Mouse (Mus musculus): ENCODE results near the gene Olfr284. TPM values are rescaled to one million over a fixed set of nuclear protein-coding genes. Genes with fewer than 3 reads are reported as not detected.

The Olfr284 gene
- total RNA-seq (2021) = not detected
- long read RNA-seq, experiment 1 = 0 reads
- long read RNA-seq, experiment 2 = 0 reads

- DNase-seq = no peak
These were observed at the start of gene Olfr284 for GRCm38 (mm10) chr15:98340887-98341286. Gene Olfr284 (minus strand): TSS chr15:98340987.

- peak; percentile 90 for DNase-seq
These were observed 49.0 kb upstream of the Olfr284 start for GRCm38 (mm10) chr15:98389796-98390195.

- DNase-seq = no peak
These were observed 46.8 kb upstream of the Olfr284 start for GRCm38 (mm10) chr15:98387621-98388020.

GRCm38 (mm10) chr15:98380846-98381245 lies 40.1 kb upstream of the Olfr284 start, which contains the start of gene Olfr283:
Gene Olfr283 (minus strand): TSS chr15:98380946.
- DNase-seq = no peak

GRCm38 (mm10) chr15:98378209-98378608 lies 37.4 kb upstream of the Olfr284 start:
- DNase-seq = no peak

GRCm38 (mm10) chr15:98317177-98317724 lies 23.5 kb downstream of the Olfr284 start, which contains the start of gene Olfr285:
Gene Olfr285 (minus strand): TSS chr15:98317353.
- DNase-seq = no peak

GRCm38 (mm10) chr15:98315703-98316102 lies 25.1 kb downstream of the Olfr284 start:
- DNase-seq = peak; percentile 8

GRCm38 (mm10) chr15:98295628-98296551 lies 44.9 kb downstream of the Olfr284 start, which contains the start of gene Zfp641:
Gene Zfp641 (minus strand): TSS chr15:98296161.
- DNase-seq = peak; percentile 78

GRCm38 (mm10) chr15:98293651-98294050 lies 47.1 kb downstream of the Olfr284 start:
- no peak for DNase-seq

Other genes starting within 250 kb of the Olfr284 start
- 100 to 1,000 TPM in 1 of 2 experiments, 10 to 100 TPM in 1; 77.0 to 168 TPM for gene Pfkm, start 248.4 kb downstream of the Olfr284 start, total RNA-seq (2021)
- 10 to 100 TPM; 17.2 to 22.8 TPM for gene Senp1, start 247.2 kb downstream of the Olfr284 start, total RNA-seq (2021)
- 10 to 100 TPM; 43.2 to 54.1 TPM for gene Asb8, start 175.4 kb downstream of the Olfr284 start, total RNA-seq (2021)
- gene Ccdc184, start 173.8 kb downstream of the Olfr284 start, total RNA-seq (2021) = 1 to 10 TPM; 1.2 to 1.5 TPM
- not detected for gene Olfr288, start 145.4 kb downstream of the Olfr284 start, total RNA-seq (2021)
- gene Gm44579, start 120.0 kb downstream of the Olfr284 start, total RNA-seq (2021) = not detected
- gene Olfr287, start 119.9 kb downstream of the Olfr284 start, total RNA-seq (2021) = not detected
- gene Olfr286, start 106.5 kb downstream of the Olfr284 start, total RNA-seq (2021) = not detected
- not detected for gene H1fnt, start 83.7 kb downstream of the Olfr284 start, total RNA-seq (2021)
- 1 to 10 TPM; 3.9 to 7.4 TPM for gene Zfp641, start 44.8 kb downstream of the Olfr284 start, total RNA-seq (2021)
- gene Olfr285, start 23.6 kb downstream of the Olfr284 start, total RNA-seq (2021) = not detected
- not detected for gene Olfr283, start 40.0 kb upstream of the Olfr284 start, total RNA-seq (2021)
- gene Olfr282, start 90.2 kb upstream of the Olfr284 start, total RNA-seq (2021) = not detected
- not detected for gene Olfr281, start 111.6 kb upstream of the Olfr284 start, total RNA-seq (2021)
- not detected for gene OR5BS1P, start 128.9 kb upstream of the Olfr284 start, total RNA-seq (2021)
- under 1 TPM in 1 of 2 experiments, not detected in 1; 0.39 TPM for gene Lalba, start 141.7 kb upstream of the Olfr284 start, total RNA-seq (2021)
- not detected for gene Olfr279, start 151.4 kb upstream of the Olfr284 start, total RNA-seq (2021)
- 10 to 100 TPM; 64.8 to 77.9 TPM for gene Kansl2, start 193.3 kb upstream of the Olfr284 start, total RNA-seq (2021)
- 10 to 100 TPM; 41.5 to 50.0 TPM for gene Ccnt1, start 229.9 kb upstream of the Olfr284 start, total RNA-seq (2021)
- 1 to 10 TPM in 1 of 2 experiments, under 1 TPM in 1; 0.58 to 1.2 TPM for gene 4930415O20Rik, start 230.0 kb upstream of the Olfr284 start, total RNA-seq (2021)